Comparison of ENCODE assay signal across 9 mouse cellular contexts in the genomic region with DNA sequence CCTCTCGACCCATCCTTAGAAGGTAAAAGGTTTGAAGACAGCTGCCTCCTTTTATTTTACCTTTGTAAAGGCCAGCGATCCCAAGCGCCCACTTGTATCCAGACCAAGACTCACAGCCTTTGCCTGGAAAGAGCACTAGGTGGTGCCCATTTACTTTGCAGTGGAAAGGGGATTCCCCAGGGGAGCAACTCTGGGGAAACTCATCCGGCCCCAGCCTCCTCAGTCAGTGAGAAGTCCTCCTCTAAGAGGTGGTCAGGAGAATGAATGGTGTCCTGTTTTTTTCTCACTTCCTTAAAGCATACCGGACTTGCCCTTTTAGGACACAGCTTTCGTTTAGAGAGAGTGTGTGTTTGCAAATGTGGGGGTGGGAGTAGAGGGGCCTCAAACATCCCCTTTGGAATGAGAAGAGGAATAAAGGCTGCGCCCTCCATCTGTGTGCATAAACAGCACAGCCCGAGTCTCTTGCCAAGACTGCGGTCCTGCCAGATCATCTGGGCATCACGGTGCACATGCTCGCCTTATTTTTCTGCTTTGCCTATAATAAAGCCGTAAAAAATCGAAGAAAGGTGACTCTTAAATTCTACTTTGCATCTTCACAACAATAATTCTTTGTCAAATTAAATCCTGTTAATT. TPM values are rescaled to one million over a fixed set of nuclear protein-coding genes. Genes with fewer than 3 reads are reported as not detected.
DNase-seq lines count a peak whose midpoint lies in the region; ATAC-seq lines count a peak whose summit lies in the region.
"Had no signal": no experiment of that assay in that cellular context is flagged by ENCODE, and none has a peak within 500 bp of the region (broad histone marks: within the 10 kb centered on the region; RNA-seq: fewer than 3 reads in every experiment).

No protein-coding gene starts in this region.

- H3K4me3 ChIP-seq in hindbrain, embryonic 13.5 days: peak overlapping the region; percentile 4; the same call in 1 of the 2 replicates
- H3K4me3 ChIP-seq in neural tube, embryonic 11.5 days (ENCODE audit: low read depth, low read length): no peak overlapping the region

- no peak overlapping the region for H3K9ac ChIP-seq in hindbrain, embryonic 13.5 days
- no peak overlapping the region for H3K9ac ChIP-seq in neural tube, embryonic 11.5 days (ENCODE audit: low read length)

- H3K36me3 ChIP-seq in hindbrain, embryonic 13.5 days: no peaks in the 10 kb centered on the region
- H3K36me3 ChIP-seq in neural tube, embryonic 11.5 days (ENCODE audit: control insufficient read depth, insufficient read depth, low read length): no peaks in the 10 kb centered on the region

- H3K4me1 ChIP-seq in hindbrain, embryonic 13.5 days (replicated peaks): peaks cover 17% of the 10 kb centered on the region
- peaks cover 13% of the 10 kb centered on the region for H3K4me1 ChIP-seq in neural tube, embryonic 11.5 days (ENCODE audit: control insufficient read depth, insufficient read depth, low read length)

- H3K4me2 ChIP-seq in hindbrain, embryonic 13.5 days: peak overlapping the region; percentile 47
- H3K4me2 ChIP-seq in neural tube, embryonic 11.5 days (ENCODE audit: low read depth): peak overlapping the region; percentile 28

- H3K9me3 ChIP-seq in hindbrain, embryonic 13.5 days: no peaks in the 10 kb centered on the region
- H3K9me3 ChIP-seq in neural tube, embryonic 11.5 days (ENCODE audit: control insufficient read depth, low read length): no peaks in the 10 kb centered on the region

- H3K27ac ChIP-seq in hindbrain, embryonic 13.5 days: peak overlapping the region; percentile 66
- H3K27ac ChIP-seq in neural tube, embryonic 11.5 days (ENCODE audit: low read depth, low read length): peak overlapping the region; percentile 60; the same call in 1 of the 2 replicates
- H3K27ac ChIP-seq: macrophage had no signal

- intact Hi-C loops in left cerebral cortex, postnatal 4 days (cut with DNase I): loop anchor here (10.0 kb wide), 1 partner anchor 864 kb away; no protein-coding TSS in a partner anchor

- H3K27me3 ChIP-seq in hindbrain, embryonic 13.5 days: no peaks in the 10 kb centered on the region
- H3K27me3 ChIP-seq in neural tube, embryonic 11.5 days (ENCODE audit: control insufficient read depth, insufficient read depth, low read length): no peaks in the 10 kb centered on the region

- ATAC-seq in hindbrain, embryonic 13.5 days (ENCODE audit: low FRiP score): peak; percentile 92
- ATAC-seq in neural tube, embryonic 11.5 days (ENCODE audit: insufficient read depth, low FRiP score, low TSS enrichment): peak; percentile 85

- DNase-seq in left cerebral cortex, postnatal 4 days: peak; percentile 83
- DNase-seq in left cerebral cortex, adult 11 months (ENCODE audit: low spot score): no peak
- DNase-seq in cerebellum, postnatal 25 days: peak; percentile 44 to 58
- DNase-seq in frontal cortex, postnatal 14 days (ENCODE audit: low spot score in 2 of 2): peak; percentile 3 to 7
- DNase-seq in liver: peak; percentile 32
- DNase-seq in neural tube, embryonic 11.5 days (ENCODE audit: low spot score): peak; percentile 73
- DNase-seq in spleen, adult 12 weeks (ENCODE audit: low spot score): no peak

- WGBS in hindbrain, embryonic 13.5 days: 12% methylated on average over 13 of the region's 13 CpGs
- 9% methylated on average over 13 of the region's 13 CpGs for WGBS in neural tube, embryonic 11.5 days

RNA-seq across cellular contexts. Expression of a gene that starts 57.5 kb away (rescaled TPM):
- total RNA-seq in left cerebral cortex, postnatal 4 days (2021): 1 to 10 TPM; 8.2 to 9.0 TPM
- polyA plus RNA-seq in hindbrain, embryonic 13.5 days (2015; fragmentation: Nextera tagmentation; extraction: Ambion mirVana): 9.4 and 9.7 TPM in 2 replicates
- polyA plus RNA-seq in neural tube, embryonic 11.5 days (2014; fragmentation: Nextera tagmentation; extraction: Ambion mirVana): 19.2 and 20.4 TPM in 2 replicates

Comparison
In these comparisons a context has a peak if more than half of its experiments do, and no peak if none do; other contexts are left out.
1. DNase-seq: peak in left cerebral cortex, postnatal 4 days (single experiment), cerebellum, postnatal 25 days (2 of 2), frontal cortex, postnatal 14 days (2 of 2), liver (single experiment) and neural tube, embryonic 11.5 days (single experiment); none in left cerebral cortex, adult 11 months (single experiment) and spleen, adult 12 weeks (single experiment).